Mouse (Mus musculus) embryonic fibroblast, embryonic 13.5 days (primary cell): Measurements from ENCODE around the gene Gzmn.

Experiments used
- CTCF ChIP-seq: IDR thresholded peaks from 2 replicates; pipeline ENCODE4 v1.5.1; 2011; ENCODE audit warnings: mild to moderate bottlenecking, control low read depth, low read length, moderate library complexity, borderline replicate concordance; ENCODE audit not compliant: insufficient read depth
- POLR2A ChIP-seq: IDR thresholded peaks from 2 replicates; pipeline ENCODE4 v1.6.1; 2011; ENCODE audit warnings: low read depth, mild to moderate bottlenecking, control low read depth, low read length, moderate library complexity

GRCm38 (mm10) chr14:56173396-56173795 is 1.0 kb downstream of the Gzmn start:
- TF ChIP-seq CTCF (no peak), POLR2A (no peak)
